Mouse (Mus musculus) layer of hippocampus, postnatal 36 days (tissue): ENCODE data around the gene Nes. TPM values are rescaled to one million over a fixed set of nuclear protein-coding genes. Genes with fewer than 3 reads are reported as not detected.

Source experiments
- DNase-seq, 2 experiments: peaks; one replicate each; pipeline ENCODE4 v3.0.0; 2022
- total RNA-seq, 2 experiments: library from RNA; stranded (reverse); gene quantifications; 2 replicates each; pipeline ENCODE4 v1.2.3; 2021

Nes gene
- total RNA-seq = 1 to 10 TPM; 4.0 to 5.4 TPM

GRCm38 (mm10) chr3:87970939-87971488 lies at the start of gene Nes:
TSS of gene Nes (plus strand) at chr3:87971078.
- no peak for DNase-seq

GRCm38 (mm10) chr3:87924996-87925395 lies 45.9 kb upstream of the Nes start:
- no peak for DNase-seq

- DNase-seq = no peak
These were observed 43.4 kb upstream of the Nes start for GRCm38 (mm10) chr3:87927452-87927851.

GRCm38 (mm10) chr3:87929341-87930077 lies 41.4 kb upstream of the Nes start:
- DNase-seq = no peak

- DNase-seq = peak; percentile 98 to 99
These were observed 40.6 kb upstream of the Nes start, which contains the start of the genes Isg20l2 and Rrnad1 for GRCm38 (mm10) chr3:87930078-87930795. TSS of gene Isg20l2 (plus strand) at chr3:87930314. TSS of gene Rrnad1 (minus strand) at chr3:87930717.

- no peak for DNase-seq
These were observed 36.9 kb upstream of the Nes start for GRCm38 (mm10) chr3:87934026-87934425.

- no peak for DNase-seq
These were observed 36.4 kb upstream of the Nes start for GRCm38 (mm10) chr3:87934501-87934900.

- no peak for DNase-seq
These were observed 35.7 kb upstream of the Nes start for GRCm38 (mm10) chr3:87935201-87935600.

GRCm38 (mm10) chr3:87935776-87936175 lies 35.1 kb upstream of the Nes start:
- peak; percentile 67 to 77 for DNase-seq

GRCm38 (mm10) chr3:87940611-87941010 lies 30.3 kb upstream of the Nes start:
- DNase-seq = no peak

- no peak for DNase-seq
These were observed 28.4 kb upstream of the Nes start for GRCm38 (mm10) chr3:87942471-87942870.

GRCm38 (mm10) chr3:87943586-87943985 lies 27.3 kb upstream of the Nes start:
- no peak for DNase-seq

GRCm38 (mm10) chr3:87944838-87945600 lies 25.9 kb upstream of the Nes start:
- DNase-seq = no peak

- no peak for DNase-seq
These were observed 24.9 kb upstream of the Nes start for GRCm38 (mm10) chr3:87945781-87946540.

GRCm38 (mm10) chr3:87946541-87946860 lies 24.4 kb upstream of the Nes start:
- DNase-seq = no peak

GRCm38 (mm10) chr3:87947056-87947810 lies 23.6 kb upstream of the Nes start:
- DNase-seq = no peak

GRCm38 (mm10) chr3:87947811-87948199 lies 23.1 kb upstream of the Nes start:
- DNase-seq = no peak

GRCm38 (mm10) chr3:87948378-87949265 lies 22.3 kb upstream of the Nes start, which contains the start of gene Crabp2:
TSS of gene Crabp2 (plus strand) at chr3:87948666.
- no peak for DNase-seq

- no peak for DNase-seq
These were observed 21.5 kb upstream of the Nes start for GRCm38 (mm10) chr3:87949266-87949954.
